Mouse (Mus musculus): ENCODE results near the gene Abhd14a.

DNA sequence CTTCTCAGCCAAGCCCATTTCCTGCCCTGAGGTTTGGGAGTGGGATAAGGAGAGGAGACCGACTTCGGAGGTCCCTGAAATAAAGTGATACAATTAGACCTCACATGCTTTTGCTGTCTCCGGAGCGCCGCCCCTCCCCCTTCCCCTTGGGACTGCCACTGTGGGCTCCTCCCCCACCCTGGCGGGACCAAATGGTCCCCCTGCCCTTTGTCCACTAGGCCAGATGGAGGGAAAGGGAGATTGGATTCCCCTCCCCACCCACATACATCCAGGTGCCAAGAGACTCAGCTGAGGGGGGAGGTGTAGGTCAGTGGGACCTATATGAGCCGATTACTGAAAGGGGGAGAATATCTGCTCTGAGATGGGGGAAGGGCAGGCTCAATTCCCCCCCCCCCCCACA is 5.3 kb upstream of the Abhd14a start:
- TF ChIP-seq POLR2A (IDR thresholded peaks at IDR 0.05; ENCODE audit: borderline replicate concordance, extremely low read depth, low read depth, low read length) (no peak), CTCF (IDR thresholded peaks at IDR 0.05; ENCODE audit: insufficient read depth, low read length) (no peak)
